Mouse (Mus musculus) midbrain, embryonic 11.5 days (tissue): ENCODE measurements around the gene Ptpa. TPM values are rescaled to one million over a fixed set of nuclear protein-coding genes. Genes with fewer than 3 reads are reported as not detected.

ENCODE experiments used
- ATAC-seq: fragments of 200-750 bp; cut with Nextera tagmentation; 2 replicates; pipeline ENCODE4 v1.8.0; 2017; ENCODE audit warnings: moderate TSS enrichment, moderate library complexity; ENCODE audit not compliant: low FRiP score
- DNase-seq: peaks from one replicate; pipeline ENCODE4 v3.0.0; 2015; ENCODE audit warnings: low spot score; ENCODE audit errors: missing footprints
- H3K27ac ChIP-seq: fragments of 300-500 bp; sonication (generic); 2 replicates; pipeline ENCODE4 v1.5.1; 2014; ENCODE audit warnings: low read depth, low read length
- H3K27me3 ChIP-seq: fragments of 300-500 bp; sonication (generic); 2 replicates; pipeline ENCODE4 v1.6.1; 2014; ENCODE audit warnings: mild to moderate bottlenecking, low read length, moderate library complexity, mixed read lengths; ENCODE audit not compliant: control insufficient read depth, insufficient read depth
- H3K36me3 ChIP-seq: fragments of 300-500 bp; sonication (generic); 2 replicates; pipeline ENCODE4 v1.6.1; 2014; ENCODE audit warnings: mild to moderate bottlenecking, low read length, moderate library complexity, mixed read lengths; ENCODE audit not compliant: control insufficient read depth, insufficient read depth
- H3K4me1 ChIP-seq: fragments of 300-500 bp; sonication (generic); 2 replicates; pipeline ENCODE4 v1.6.1; 2014; ENCODE audit warnings: low read length; ENCODE audit not compliant: control insufficient read depth, insufficient read depth
- H3K4me2 ChIP-seq: fragments of 300-500 bp; sonication (generic); 2 replicates; pipeline ENCODE4 v1.6.1; 2014; ENCODE audit warnings: mild to moderate bottlenecking, moderate library complexity
- H3K4me3 ChIP-seq: fragments of 300-500 bp; sonication (generic); 2 replicates; pipeline ENCODE4 v1.5.1; 2014; ENCODE audit warnings: low read depth, low read length
- H3K9ac ChIP-seq: fragments of 300-500 bp; sonication (generic); 2 replicates; pipeline ENCODE4 v1.6.1; 2014; ENCODE audit warnings: low read length
- H3K9me3 ChIP-seq: fragments of 300-500 bp; sonication (generic); 2 replicates; pipeline ENCODE4 v1.6.1; 2016; ENCODE audit warnings: low read length; ENCODE audit not compliant: control insufficient read depth
- WGBS: fragments of 180-500 bp; shearing (Covaris S2); extraction: QIAGEN DNeasy Blood & Tissue Kit; methylation state at CpG from one replicate; pipeline ENCODE4 v1.1.7; 2014; 5-methylcytosine and 5-hydroxymethylcytosine counted together
- polyA plus RNA-seq: library from polyadenylated mRNA; unstranded; fragments of >200 nt; fragmentation: Nextera tagmentation; extraction: Ambion mirVana; gene quantifications from 2 replicates; pipeline ENCODE4 v1.2.1, GENCODE M21; 2014

Gene Ptpa
- polyA plus RNA-seq, 1 experiment from 2014 or later: 54.3 TPM

GRCm38 (mm10) chr2:30397986-30398512 lies 17.8 kb upstream of the Ptpa start:
- ATAC-seq (no peak), DNase-seq (no peak)
- peak overlapping the region; percentile 37 for H3K9ac ChIP-seq
- peak overlapping the region; percentile 95; the same call in 1 of the 2 replicates for H3K27ac ChIP-seq
- peaks cover 40% of the 10 kb centered on the region for H3K4me1 ChIP-seq
- WGBS: 47% methylated on average over 10 of the region's 10 CpGs
- no peak overlapping the region for H3K4me3 ChIP-seq
- H3K9me3 ChIP-seq: no peaks in the 10 kb centered on the region
- H3K4me2 ChIP-seq: no peak overlapping the region
- peaks cover 4% of the 10 kb centered on the region; the same call in 1 of the 2 replicates for H3K36me3 ChIP-seq
- no peaks in the 10 kb centered on the region; the same call in 1 of the 2 replicates for H3K27me3 ChIP-seq

GRCm38 (mm10) chr2:30399191-30400171 lies 16.4 kb upstream of the Ptpa start:
- peaks cover 4% of the 10 kb centered on the region; the same call in 1 of the 2 replicates for H3K36me3 ChIP-seq
- peak overlapping the region; percentile 4; the same call in 1 of the 2 replicates for H3K4me2 ChIP-seq
- ATAC-seq (peak; percentile 80), DNase-seq (peak; percentile 94)
- peak overlapping the region; percentile 95 for H3K27ac ChIP-seq
- peak overlapping the region; percentile 59 for H3K9ac ChIP-seq
- H3K4me1 ChIP-seq: peaks cover 32% of the 10 kb centered on the region
- no peak overlapping the region for H3K4me3 ChIP-seq
- H3K9me3 ChIP-seq: no peaks in the 10 kb centered on the region
- WGBS: 21% methylated on average over 20 of the region's 20 CpGs
- no peaks in the 10 kb centered on the region; the same call in 1 of the 2 replicates for H3K27me3 ChIP-seq

- Histone ChIP-seq H3K4me1 (peaks cover 32% of the 10 kb centered on the region), H3K27me3 (no peaks in the 10 kb centered on the region; the same call in 1 of the 2 replicates), H3K4me3 (no peak overlapping the region), H3K36me3 (peaks cover 4% of the 10 kb centered on the region; the same call in 1 of the 2 replicates), H3K9me3 (no peaks in the 10 kb centered on the region), H3K27ac (no peak overlapping the region), H3K9ac (no peak overlapping the region), H3K4me2 (no peak overlapping the region)
- no peak for ATAC-seq
- 91% methylated on average over 1 of the region's 1 CpGs for WGBS
- DNase-seq: no peak
Observed at GRCm38 (mm10) chr2:30401581-30401980, 14.3 kb upstream of the Ptpa start.

- H3K9ac ChIP-seq: no peak overlapping the region
- DNase-seq (no peak), ATAC-seq (no peak)
- H3K4me1 ChIP-seq: peaks cover 32% of the 10 kb centered on the region
- WGBS: 92% methylated on average over 9 of the region's 9 CpGs
- H3K4me2 ChIP-seq: no peak overlapping the region
- H3K27ac ChIP-seq: no peak overlapping the region
- no peaks in the 10 kb centered on the region; the same call in 1 of the 2 replicates for H3K27me3 ChIP-seq
- H3K9me3 ChIP-seq: no peaks in the 10 kb centered on the region
- H3K36me3 ChIP-seq: peaks cover 1% of the 10 kb centered on the region; the same call in 1 of the 2 replicates
- no peak overlapping the region for H3K4me3 ChIP-seq
Observed at GRCm38 (mm10) chr2:30402351-30402826, 13.4 kb upstream of the Ptpa start.

GRCm38 (mm10) chr2:30402843-30403242 lies 13.0 kb upstream of the Ptpa start:
- H3K27ac ChIP-seq: no peak overlapping the region
- no peaks in the 10 kb centered on the region for H3K9me3 ChIP-seq

GRCm38 (mm10) chr2:30403870-30404269 lies 12.0 kb upstream of the Ptpa start:
- no peak for ATAC-seq
- Histone ChIP-seq H3K4me3 (no peak overlapping the region), H3K9me3 (no peaks in the 10 kb centered on the region), H3K4me1 (peaks cover 21% of the 10 kb centered on the region), H3K27me3 (no peaks in the 10 kb centered on the region; the same call in 1 of the 2 replicates), H3K27ac (no peak overlapping the region), H3K4me2 (no peak overlapping the region), H3K9ac (no peak overlapping the region), H3K36me3 (no peaks in the 10 kb centered on the region)
- WGBS: 91% methylated on average over 1 of the region's 1 CpGs
- no peak for DNase-seq

More at GRCm38 (mm10) chr2:30402843-30403242, 13.0 kb upstream of the Ptpa start:
- Histone ChIP-seq H3K9ac (no peak overlapping the region), H3K4me1 (peaks cover 31% of the 10 kb centered on the region), H3K4me2 (no peak overlapping the region), H3K36me3 (no peaks in the 10 kb centered on the region), H3K4me3 (no peak overlapping the region), H3K27me3 (no peaks in the 10 kb centered on the region; the same call in 1 of the 2 replicates)
- no peak for DNase-seq
- no peak for ATAC-seq
- 60% methylated on average over 2 of the region's 2 CpGs for WGBS

GRCm38 (mm10) chr2:30407221-30407620 lies 8.6 kb upstream of the Ptpa start:
- Histone ChIP-seq H3K27ac (no peak overlapping the region), H3K4me2 (no peak overlapping the region), H3K9ac (no peak overlapping the region), H3K27me3 (no peaks in the 10 kb centered on the region; the same call in 1 of the 2 replicates), H3K4me1 (no peaks in the 10 kb centered on the region), H3K4me3 (no peak overlapping the region), H3K9me3 (no peaks in the 10 kb centered on the region), H3K36me3 (no peaks in the 10 kb centered on the region)
- DNase-seq (no peak), ATAC-seq (no peak)
- WGBS: 90% methylated on average over 2 of the region's 2 CpGs

- WGBS: 92% methylated on average over 10 of the region's 10 CpGs
Observed at GRCm38 (mm10) chr2:30407778-30408177, 8.1 kb upstream of the Ptpa start.

More at GRCm38 (mm10) chr2:30407778-30408177, 8.1 kb upstream of the Ptpa start:
- Histone ChIP-seq H3K27ac (no peak overlapping the region), H3K36me3 (no peaks in the 10 kb centered on the region), H3K4me1 (no peaks in the 10 kb centered on the region), H3K9me3 (no peaks in the 10 kb centered on the region), H3K4me3 (no peak overlapping the region), H3K9ac (no peak overlapping the region), H3K27me3 (no peaks in the 10 kb centered on the region; the same call in 1 of the 2 replicates), H3K4me2 (no peak overlapping the region)
- DNase-seq (no peak), ATAC-seq (no peak)
